Mouse (Mus musculus): Measurements from ENCODE around the gene Ccdc13.

GRCm38 (mm10) chr9:121761787-121762186 is 77.5 kb downstream of the Ccdc13 start:
- TF ChIP-seq POLR2A (IDR thresholded peaks at IDR 0.05; ENCODE audit: borderline replicate concordance, control insufficient read depth, low read depth, low read length) (no peak), CTCF (IDR thresholded peaks at IDR 0.05; ENCODE audit: control insufficient read depth, insufficient read depth, low read length) (no peak)

All from bone marrow, adult 2 months (tissue).